Mouse (Mus musculus): ENCODE results near the gene Tmem131. TPM values are rescaled to one million over a fixed set of nuclear protein-coding genes. Genes with fewer than 3 reads are reported as not detected.

Tmem131 gene
- polyA plus RNA-seq, 1 experiment from 2014 or later: 6.5 TPM

GRCm38 (mm10) chr1:36745661-36746060, 197.8 kb downstream of the Tmem131 start:
- Histone ChIP-seq H3K4me3 (replicated peaks) (no peak overlapping the region), H3K4me2 (no peak overlapping the region), H3K27ac (no peak overlapping the region), H3K9ac (no peak overlapping the region), H3K9me3 (replicated peaks) (no peaks in the 10 kb centered on the region), H3K4me1 (replicated peaks) (no peaks in the 10 kb centered on the region), H3K36me3 (no peaks in the 10 kb centered on the region), H3K27me3 (peaks cover 7% of the 10 kb centered on the region; the same call in 1 of the 2 replicates)
- 46% methylated on average over 4 of the region's 4 CpGs for WGBS (ENCODE audit: insufficient replicate concordance)
- no peak for ATAC-seq (ENCODE audit: low read depth)
- no peak for DNase-seq

- Histone ChIP-seq H3K4me2 (no peak overlapping the region), H3K36me3 (no peaks in the 10 kb centered on the region), H3K9ac (no peak overlapping the region), H3K9me3 (replicated peaks) (no peaks in the 10 kb centered on the region), H3K4me1 (replicated peaks) (no peaks in the 10 kb centered on the region), H3K27ac (no peak overlapping the region), H3K27me3 (peaks cover 11% of the 10 kb centered on the region; the same call in 1 of the 2 replicates), H3K4me3 (replicated peaks) (no peak overlapping the region)
- 27% methylated on average over 17 of the region's 17 CpGs for WGBS (ENCODE audit: insufficient replicate concordance)
- DNase-seq (peak; percentile 27), ATAC-seq (ENCODE audit: low read depth) (no peak)
Observed at GRCm38 (mm10) chr1:36744268-36744944, 199.1 kb downstream of the Tmem131 start.

DNA sequence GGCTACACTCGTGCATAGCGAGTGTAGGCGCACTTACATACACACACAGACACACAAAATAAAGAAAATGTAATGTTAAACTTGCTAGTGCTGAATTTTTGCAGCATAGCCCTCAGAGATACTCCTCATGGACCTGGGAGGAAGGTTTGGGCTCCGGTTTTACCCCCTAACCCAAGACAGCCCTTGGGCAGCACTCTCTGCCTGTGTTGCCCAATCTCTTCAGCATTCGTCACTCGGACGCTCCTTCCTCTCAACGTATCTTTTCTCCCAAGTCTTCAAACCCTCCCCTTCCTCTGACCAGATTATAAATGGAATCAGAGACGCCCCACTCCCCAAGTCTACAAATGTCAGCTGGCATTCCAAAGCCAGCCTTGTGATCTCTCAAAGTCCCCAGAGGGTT, 200.4 kb downstream of the Tmem131 start:
- Histone ChIP-seq H3K9ac (no peak overlapping the region), H3K27me3 (peaks cover 11% of the 10 kb centered on the region; the same call in 1 of the 2 replicates), H3K4me2 (no peak overlapping the region), H3K4me3 (replicated peaks) (no peak overlapping the region), H3K9me3 (replicated peaks) (no peaks in the 10 kb centered on the region), H3K36me3 (no peaks in the 10 kb centered on the region), H3K27ac (no peak overlapping the region), H3K4me1 (replicated peaks) (no peaks in the 10 kb centered on the region)
- WGBS (ENCODE audit: insufficient replicate concordance): 47% methylated on average over 9 of the region's 9 CpGs
- no peak for ATAC-seq (ENCODE audit: low read depth)
- DNase-seq: no peak

Other genes with a start within 250 kb of the Tmem131 start
- not detected in 2 replicates for gene 4933424G06Rik, start 233.5 kb downstream of the Tmem131 start, polyA plus RNA-seq (2015; fragmentation: Nextera tagmentation; extraction: Ambion mirVana)
- gene Actr1b, start 229.2 kb downstream of the Tmem131 start, polyA plus RNA-seq (2015; fragmentation: Nextera tagmentation; extraction: Ambion mirVana): 34.3 and 37.8 TPM in 2 replicates
- not detected in 2 replicates for gene Zap70, start 181.9 kb downstream of the Tmem131 start, polyA plus RNA-seq (2015; fragmentation: Nextera tagmentation; extraction: Ambion mirVana)
- gene Vwa3b, start 82.9 kb upstream of the Tmem131 start, polyA plus RNA-seq (2015; fragmentation: Nextera tagmentation; extraction: Ambion mirVana): not detected in 2 replicates

All from liver, embryonic 13.5 days (tissue).